Mouse (Mus musculus) thymus, postnatal 4 days (tissue): Measurements from ENCODE around the gene H2afb1.
"Not testable (repeated sequence)": the region's sequence is repeated elsewhere in the genome, so short reads cannot be mapped to it uniquely, and the experiment has no call there.

Source experiments
- DNase-seq: peaks from one replicate; pipeline ENCODE4 v3.0.0; 2021

Gene H2afb1

DNA sequence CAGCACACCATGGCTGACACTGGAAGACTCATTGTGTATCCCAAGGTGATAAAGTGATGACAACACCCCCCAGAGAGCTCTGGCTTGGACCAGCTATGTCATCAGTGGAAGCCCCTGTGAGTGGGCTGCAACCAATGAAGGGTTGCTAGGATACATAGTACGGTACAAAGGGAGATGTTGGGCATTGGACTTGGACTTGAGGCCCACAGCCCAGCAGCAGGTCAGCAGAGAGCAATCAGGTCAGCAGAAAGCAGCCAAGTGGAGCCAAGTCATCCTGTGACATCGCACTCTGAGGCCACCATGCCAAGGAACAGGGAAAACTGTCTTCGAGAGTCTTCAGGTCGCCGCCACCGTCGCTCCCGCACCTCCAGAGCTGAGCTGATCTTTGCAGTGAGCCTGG lies at the start of gene H2afb1:
Gene H2afb1, plus strand, starts transcription at position 301 of the 400 bp plus-strand sequence.
- DNase-seq: not testable (repeated sequence)

DNA sequence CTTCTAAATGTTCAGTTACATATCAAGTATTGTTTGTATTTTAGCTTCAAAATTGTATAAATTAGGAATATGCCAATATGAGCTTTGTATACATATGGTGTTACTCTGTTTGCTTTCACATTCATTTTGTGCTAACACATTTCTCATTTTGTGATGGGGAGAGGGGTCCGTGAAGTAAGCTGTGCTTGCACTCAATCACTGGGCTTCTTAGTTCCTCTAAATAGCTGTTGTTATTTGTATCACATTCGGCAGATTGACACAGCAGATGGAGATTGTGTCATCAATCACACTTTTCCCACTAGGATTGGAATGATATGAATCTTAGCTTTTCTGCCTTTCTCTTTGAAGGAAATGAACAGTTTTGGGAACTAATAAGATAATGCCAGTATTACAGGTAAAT lies 21.5 kb downstream of the H2afb1 start:
- no peak for DNase-seq
